Mouse (Mus musculus) cortical plate, adult 2 months (tissue): Measurements from ENCODE around the gene Olfr512.

Source experiments
- CTCF ChIP-seq: fragments of 200-500 bp; IDR thresholded peaks from 2 replicates; pipeline ENCODE4 v1.5.1; 2011; ENCODE audit warnings: mild to moderate bottlenecking, control low read depth, low read length; ENCODE audit not compliant: insufficient read depth; ENCODE audit errors: extremely low read depth
- POLR2A ChIP-seq: fragments of 200-500 bp; IDR thresholded peaks from 2 replicates; pipeline ENCODE4 v1.6.1; 2011; ENCODE audit warnings: mild to moderate bottlenecking, low read length, control low read depth; ENCODE audit not compliant: insufficient read depth; ENCODE audit errors: extremely low read depth

GRCm38 (mm10) chr7:108678886-108679285 is 34.2 kb upstream of the Olfr512 start:
- TF ChIP-seq POLR2A (no peak), CTCF (no peak)
